Mouse (Mus musculus) G1E (cell line): ENCODE data around the gene Cygb. TPM values are rescaled to one million over a fixed set of nuclear protein-coding genes. Genes with fewer than 3 reads are reported as not detected.

ENCODE experiments used
- ATAC-seq: 2 replicates; pipeline ENCODE4 v1.8.0; 2016; ENCODE audit warnings: mild to moderate bottlenecking; ENCODE audit not compliant: insufficient number of reproducible peaks, poor library complexity, low FRiP score, severe bottlenecking; ENCODE audit errors: extremely low read depth
- DNase-seq: peaks from one replicate; pipeline ENCODE4 v3.0.0; 2012; ENCODE audit warnings: low spot score
- H3K27me3 ChIP-seq: 2 replicates; pipeline ENCODE4 v1.6.1; 2012; ENCODE audit warnings: mild to moderate bottlenecking, low read length, inconsistent platforms; ENCODE audit not compliant: insufficient read depth
- H3K36me3 ChIP-seq: replicated peaks from 2 replicates; pipeline ENCODE3; 2012; ENCODE audit warnings: mild to moderate bottlenecking, inconsistent platforms
- H3K4me1 ChIP-seq: 2 replicates; pipeline ENCODE4 v1.6.1; 2012; ENCODE audit warnings: low read depth, low read length, inconsistent platforms, mixed read lengths; ENCODE audit not compliant: insufficient read depth
- H3K4me3 ChIP-seq: 2 replicates; pipeline ENCODE4 v1.5.1; 2012; ENCODE audit warnings: low read depth, mild to moderate bottlenecking, inconsistent platforms, low read length, moderate library complexity, mixed read lengths
- H3K9me3 ChIP-seq: replicated peaks from 2 replicates; pipeline ENCODE4 v1.6.1; 2012; ENCODE audit warnings: inconsistent platforms
- CTCF ChIP-seq: IDR thresholded peaks from 2 replicates; pipeline ENCODE4 v1.5.1; 2012; ENCODE audit warnings: low read depth, low read length, inconsistent platforms, mixed read lengths
- GATA1 ChIP-seq: IDR thresholded peaks from 2 replicates; pipeline ENCODE4 v1.6.1; 2012; ENCODE audit warnings: borderline replicate concordance, low read length, inconsistent platforms, mixed read lengths
- GATA2 ChIP-seq: IDR thresholded peaks from 2 replicates; pipeline ENCODE4 v1.6.1; 2012; ENCODE audit warnings: low read depth, low read length, inconsistent platforms, borderline replicate concordance
- POLR2AphosphoS5 ChIP-seq: IDR thresholded peaks from 2 replicates; pipeline ENCODE4 v1.6.1; 2012; ENCODE audit warnings: low read depth, low read length, inconsistent platforms; ENCODE audit not compliant: insufficient replicate concordance
- TAL1 ChIP-seq: conservative IDR thresholded peaks from 2 replicates; pipeline ENCODE4 v1.6.1; 2012; ENCODE audit warnings: low read depth, low read length, inconsistent platforms, mixed read lengths
- polyA plus RNA-seq: library from polyadenylated mRNA; stranded (reverse); fragments of >175 nt; gene quantifications from 2 replicates; pipeline ENCODE4 v1.2.3, GENCODE M21; 2012
- total RNA-seq, 2 experiments: library from RNA; stranded (forward) in 1 of 2; stranded (reverse) in 1 of 2; fragments of 200-1000 nt in 1 of 2; fragments of >200 nt in 1 of 2; fragmentation: Nextera tagmentation in 1 of 2; gene quantifications; 2 replicates each; pipeline ENCODE4 v1.2.3; 2014 to 2017

The Cygb gene
- total and polyA plus RNA-seq, 3 experiments = 0.05 TPM; not detected in 2

DNA sequence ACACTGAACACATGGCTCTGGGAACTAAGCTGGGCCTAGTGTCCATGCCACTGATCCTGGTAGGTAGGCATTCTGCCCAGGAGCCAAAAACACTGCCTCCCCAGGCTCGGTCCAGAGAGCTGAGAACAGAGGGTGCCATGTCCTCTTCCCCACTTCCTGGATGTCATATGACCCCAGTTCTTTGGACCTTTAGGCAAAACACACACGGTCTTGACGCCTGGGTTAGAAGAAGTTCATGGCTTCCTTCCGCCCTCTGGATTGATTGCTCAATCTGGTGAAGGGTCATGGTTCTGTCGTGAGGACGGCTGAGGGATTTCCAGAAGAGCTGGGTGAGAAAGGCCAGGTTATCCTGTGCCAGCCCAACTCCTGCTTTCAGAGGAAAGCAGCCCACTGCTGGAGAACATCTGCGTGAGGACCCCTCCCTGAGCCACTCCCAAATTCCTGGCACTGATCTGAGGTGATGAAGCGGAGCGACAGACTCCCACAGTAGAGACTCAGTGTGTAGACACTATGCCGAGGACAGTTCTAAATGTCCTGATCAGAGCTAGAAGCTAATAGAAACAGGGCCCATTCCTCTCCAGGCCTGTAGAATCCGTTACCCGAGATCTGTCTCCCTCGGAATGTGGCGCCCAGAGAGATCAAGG lies 28.5 kb upstream of the Cygb start:
- TF ChIP-seq CTCF = no peak
- no peak for TF ChIP-seq GATA1
- TF ChIP-seq POLR2AphosphoS5 = no peak
- no peak for TF ChIP-seq TAL1
- TF ChIP-seq GATA2 = no peak
- no peak for ATAC-seq
- Histone ChIP-seq H3K9me3 (no peaks in the 10 kb centered on the region), H3K4me1 (peaks cover 47% of the 10 kb centered on the region), H3K4me3 (no peak overlapping the region), H3K27me3 (no peaks in the 10 kb centered on the region), H3K36me3 (peaks cover 89% of the 10 kb centered on the region)
- DNase-seq = no peak

DNA sequence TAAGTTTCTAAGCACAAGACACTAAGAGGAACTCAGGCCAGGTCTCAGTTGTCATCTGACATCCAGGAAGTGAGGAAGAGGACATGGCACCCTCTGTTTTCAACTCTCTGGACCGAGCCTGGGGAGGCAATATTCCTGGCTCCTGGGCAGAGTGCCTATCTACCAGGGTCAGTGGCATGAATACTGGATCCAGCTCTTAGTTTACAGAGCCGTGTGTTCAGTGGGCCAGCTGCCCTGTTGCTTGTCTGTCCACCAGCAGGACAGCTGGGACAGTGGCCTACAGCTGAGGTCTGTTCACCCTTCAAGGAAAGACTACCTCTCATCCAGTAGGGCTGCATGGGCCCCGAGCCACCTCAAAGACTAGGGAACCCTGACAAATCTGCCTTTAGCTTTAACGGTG lies 27.0 kb upstream of the Cygb start:
- TF ChIP-seq GATA1 (no peak), CTCF (no peak), POLR2AphosphoS5 (no peak), TAL1 (no peak), GATA2 (no peak)
- peaks cover 99% of the 10 kb centered on the region for H3K36me3 ChIP-seq
- ATAC-seq = no peak

DNA sequence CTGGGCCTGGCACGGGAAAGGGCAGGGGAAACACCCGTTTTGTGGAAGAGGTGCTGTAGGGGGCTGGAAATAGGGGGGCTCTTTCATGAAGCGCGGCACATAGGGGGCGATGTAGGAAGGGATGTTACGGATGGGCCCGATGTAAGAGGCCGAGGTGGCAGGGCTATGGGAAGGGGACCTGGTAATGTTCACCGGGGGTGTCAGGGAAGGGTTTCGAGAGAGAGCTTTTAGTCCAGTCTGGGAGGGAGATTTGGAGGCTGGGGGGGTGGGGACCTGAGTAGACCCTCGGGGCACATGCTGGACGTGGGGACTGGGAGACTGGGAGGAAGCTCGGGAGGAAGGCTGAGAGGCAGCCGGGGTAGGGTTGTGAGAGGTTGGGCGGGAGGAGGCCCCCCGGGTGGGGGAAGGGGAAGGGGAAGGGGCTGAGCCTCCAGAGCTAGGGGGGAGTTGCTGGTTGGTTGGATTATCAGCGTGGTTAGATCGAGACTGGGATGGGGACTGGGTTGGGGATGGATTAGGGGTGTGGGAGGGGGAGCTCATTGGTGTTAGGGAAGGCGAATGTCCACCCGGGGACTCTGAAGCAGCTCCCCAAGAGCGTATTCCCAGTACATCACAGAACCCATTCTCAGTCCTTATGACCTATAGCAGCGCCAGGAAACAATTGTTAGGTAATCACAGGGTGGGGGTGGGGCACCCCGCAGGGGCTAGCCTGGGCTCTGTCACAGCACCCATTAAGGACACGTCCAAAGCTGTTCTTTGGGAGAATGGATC lies 26.4 kb upstream of the Cygb start:
- Histone ChIP-seq H3K27me3 (no peaks in the 10 kb centered on the region), H3K4me3 (no peak overlapping the region), H3K4me1 (peaks cover 65% of the 10 kb centered on the region), H3K9me3 (no peaks in the 10 kb centered on the region), H3K36me3 (peaks cover 99% of the 10 kb centered on the region)
- TF ChIP-seq CTCF (no peak), TAL1 (no peak), GATA2 (no peak), GATA1 (no peak), POLR2AphosphoS5 (no peak)
- no peak for ATAC-seq
- no peak for DNase-seq

More for the DNA sequence above, 27.0 kb upstream of the Cygb start:
- no peaks in the 10 kb centered on the region for H3K9me3 ChIP-seq
- no peak overlapping the region for H3K4me3 ChIP-seq
- no peaks in the 10 kb centered on the region for H3K27me3 ChIP-seq
- peaks cover 60% of the 10 kb centered on the region for H3K4me1 ChIP-seq
- DNase-seq = no peak

DNA sequence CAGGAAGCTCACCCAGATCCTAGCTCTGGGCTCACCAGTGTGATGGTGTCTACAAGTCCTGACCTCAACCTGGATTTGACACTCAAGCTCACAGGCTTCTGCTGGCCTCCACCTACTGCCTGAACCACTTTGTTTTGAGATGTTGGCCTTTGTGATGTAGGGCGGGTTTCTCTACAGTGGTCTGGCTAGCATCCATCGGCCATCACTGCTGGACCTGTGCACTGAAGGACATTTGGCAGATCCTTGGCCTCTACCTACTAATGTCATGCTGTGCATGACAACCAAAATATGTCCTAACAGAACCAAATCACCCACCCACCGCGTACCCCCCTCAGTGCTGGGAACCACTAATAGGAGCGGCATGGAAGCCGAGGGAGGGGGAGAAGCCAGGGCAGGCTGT lies 25.0 kb upstream of the Cygb start:
- H3K36me3 ChIP-seq = peaks cover 99% of the 10 kb centered on the region

DNA sequence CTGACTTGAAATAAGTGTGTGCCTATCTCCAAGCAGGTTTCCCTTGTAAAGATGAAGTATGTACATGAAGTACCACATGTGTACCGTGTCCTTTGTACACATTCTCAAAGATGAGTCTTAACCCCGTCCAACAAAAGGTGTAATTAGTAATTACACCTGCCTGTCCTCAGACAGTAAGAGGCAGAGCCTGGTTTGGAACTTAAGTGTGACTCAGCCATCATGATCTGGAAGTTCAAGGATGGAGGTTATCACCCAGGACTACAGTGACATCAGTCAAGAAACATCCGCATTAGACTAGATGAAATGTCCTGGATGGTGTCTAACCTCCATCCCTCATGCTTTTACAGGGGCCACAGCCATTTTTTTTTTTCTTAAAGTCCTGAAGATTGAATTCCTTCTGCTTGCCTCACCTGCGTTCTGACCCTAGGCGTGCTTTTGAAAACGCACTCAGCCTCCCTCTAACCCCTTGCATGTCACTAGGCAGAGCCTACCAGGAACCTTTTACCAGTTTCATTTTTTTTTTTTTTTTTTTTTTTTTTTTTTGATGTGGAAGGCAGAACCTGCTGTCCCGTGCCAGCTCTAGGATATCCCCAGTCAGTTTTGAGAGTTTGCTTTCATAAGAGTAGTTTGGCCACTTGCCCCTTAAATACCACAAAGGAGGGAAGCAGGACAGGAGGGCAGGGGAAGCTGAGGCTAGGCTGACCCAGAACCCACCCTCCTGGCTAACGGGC lies 23.8 kb upstream of the Cygb start:
- ATAC-seq (no peak), DNase-seq (no peak)
- Histone ChIP-seq H3K27me3 (no peaks in the 10 kb centered on the region), H3K4me1 (peaks cover 90% of the 10 kb centered on the region), H3K36me3 (peaks cover 100% of the 10 kb centered on the region), H3K9me3 (no peaks in the 10 kb centered on the region), H3K4me3 (no peak overlapping the region)
- TF ChIP-seq TAL1 = no peak
- TF ChIP-seq GATA1 = no peak
- TF ChIP-seq POLR2AphosphoS5 = no peak
- TF ChIP-seq CTCF = no peak
- no peak for TF ChIP-seq GATA2

More for the DNA sequence above, 25.0 kb upstream of the Cygb start:
- DNase-seq (no peak), ATAC-seq (no peak)
- no peaks in the 10 kb centered on the region for H3K27me3 ChIP-seq
- no peaks in the 10 kb centered on the region for H3K9me3 ChIP-seq
- no peak overlapping the region for H3K4me3 ChIP-seq
- TF ChIP-seq TAL1 (no peak), CTCF (no peak), GATA2 (no peak), GATA1 (no peak), POLR2AphosphoS5 (no peak)
- peaks cover 78% of the 10 kb centered on the region for H3K4me1 ChIP-seq
